Mouse (Mus musculus): ENCODE measurements around the gene Mgp.
A peak's percentile ranks its signal among the peaks of the same experiment; 100 is the strongest.
"Not testable (repeated sequence)": the region's sequence is repeated elsewhere in the genome, so short reads cannot be mapped to it uniquely, and the experiment has no call there.

The Mgp gene

DNA sequence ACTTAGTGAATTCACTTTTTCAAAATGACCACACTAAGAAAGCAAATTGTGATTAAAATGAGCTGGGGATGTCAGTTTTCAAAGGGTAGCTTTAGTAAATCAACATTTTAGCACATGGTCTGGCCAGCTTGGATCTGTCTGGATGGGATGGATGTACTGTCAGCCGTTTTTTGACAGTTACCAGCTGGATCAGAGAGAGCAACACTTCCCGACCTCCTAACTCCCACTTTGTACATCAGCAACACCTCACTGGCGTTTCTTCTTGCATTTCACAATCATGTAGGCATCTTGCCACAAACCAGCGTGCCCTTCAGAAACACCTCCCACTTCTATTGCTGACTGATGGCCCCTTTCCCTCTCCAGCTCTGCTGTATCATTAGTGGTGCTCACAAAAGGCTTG, 22.6 kb upstream of the Mgp start:
- DNase-seq (ENCODE audit: low read depth, low spot score): no peak

DNA sequence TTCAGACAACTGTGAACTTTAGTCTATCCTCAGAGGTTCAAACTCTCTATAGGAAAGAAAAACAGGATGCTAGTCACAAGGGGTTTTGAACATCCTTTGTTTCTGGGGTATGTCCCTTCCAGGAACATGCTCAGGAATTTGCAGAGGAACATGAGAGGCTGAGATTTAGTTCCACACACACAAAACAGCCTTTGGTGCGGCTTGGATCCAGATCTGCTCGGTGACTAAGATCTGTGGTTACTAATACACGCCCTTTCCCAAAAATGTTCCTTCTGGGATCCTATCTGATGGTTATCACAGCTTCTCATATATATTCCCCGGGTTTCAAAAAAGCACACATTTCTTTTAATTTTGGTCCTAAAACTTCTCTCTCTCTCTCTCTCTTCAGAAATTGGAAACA, 22.2 kb upstream of the Mgp start:
- no peak for DNase-seq (ENCODE audit: low read depth, low spot score)

DNA sequence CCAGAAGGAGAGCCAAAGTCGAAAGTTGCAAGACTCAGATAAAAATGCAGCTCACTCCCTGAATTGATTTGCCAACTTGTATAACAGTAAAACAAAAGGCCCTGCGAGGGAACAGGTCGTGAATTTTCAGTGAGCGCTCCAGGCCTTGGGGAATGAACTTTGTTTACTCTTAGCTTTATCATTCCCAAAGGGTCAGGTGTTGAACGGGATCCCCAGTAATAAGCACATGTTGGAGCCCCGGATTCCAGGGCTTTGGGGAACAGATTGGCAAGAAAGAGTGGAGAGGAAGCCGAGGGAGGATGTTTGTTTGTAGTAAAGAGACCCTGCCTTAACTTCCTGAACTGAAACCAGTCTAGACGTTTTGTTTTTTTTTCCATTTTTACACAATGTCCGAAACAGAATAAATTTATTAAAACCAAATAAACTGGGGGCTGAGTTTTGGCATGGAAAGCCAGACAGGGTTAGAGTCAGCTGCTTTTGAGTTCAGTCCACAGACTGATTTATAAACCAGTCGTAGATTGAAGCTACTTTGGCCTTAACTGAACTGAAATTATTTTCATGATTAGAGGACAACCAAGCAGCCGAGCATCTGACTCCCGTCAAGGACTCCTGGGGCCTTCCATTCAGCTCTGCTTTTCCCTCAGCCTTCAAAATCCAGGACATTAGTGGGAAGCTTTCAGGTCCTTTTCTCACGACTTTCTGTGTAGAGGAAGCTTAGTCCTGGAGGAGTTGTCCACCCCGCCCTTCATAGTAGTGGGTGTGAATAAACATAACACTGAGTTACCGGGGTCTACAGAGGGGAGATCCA, 19.1 kb upstream of the Mgp start:
- DNase-seq (ENCODE audit: low read depth, low spot score): no peak

DNA sequence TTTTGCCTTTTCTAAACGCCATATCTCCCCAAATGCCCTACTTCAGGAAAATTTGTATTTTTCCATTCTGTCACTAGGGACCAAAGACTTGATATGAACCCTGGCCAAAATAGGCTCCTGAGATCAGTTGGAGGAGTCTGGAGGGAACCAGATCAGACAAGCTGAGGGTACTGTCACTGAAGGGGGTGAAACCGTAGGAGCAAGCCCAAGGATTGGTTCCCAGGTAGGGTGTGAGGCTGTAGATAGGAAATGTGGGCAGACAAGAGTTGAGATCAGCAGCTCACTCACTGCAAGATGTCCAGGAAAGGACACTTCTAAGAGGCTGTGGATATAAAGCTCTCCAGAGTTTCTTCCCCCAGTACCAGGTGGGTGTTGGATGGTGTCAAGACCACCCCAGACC, 16.4 kb upstream of the Mgp start:
- DNase-seq (ENCODE audit: low read depth, low spot score): no peak

DNA sequence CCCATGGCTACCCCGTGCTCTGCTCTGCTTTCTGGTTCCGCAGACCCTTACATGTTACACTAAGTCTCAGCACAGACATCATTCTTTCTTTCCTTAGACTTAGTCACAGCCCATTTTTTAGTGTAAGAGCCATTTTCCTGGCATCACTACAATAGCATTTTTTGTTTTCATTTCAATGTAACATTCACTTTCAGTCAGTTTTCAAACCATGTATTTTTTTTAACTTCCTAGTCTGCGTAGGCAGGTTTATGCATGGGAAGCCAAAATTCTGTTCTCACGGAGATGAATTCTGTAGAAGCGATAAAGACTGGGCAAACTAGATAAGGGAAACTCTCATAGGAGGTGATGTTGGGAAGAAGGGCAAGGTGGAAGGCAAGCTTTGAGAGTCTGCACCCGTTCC, 13.9 kb upstream of the Mgp start:
- DNase-seq (ENCODE audit: low read depth, low spot score): no peak

DNA sequence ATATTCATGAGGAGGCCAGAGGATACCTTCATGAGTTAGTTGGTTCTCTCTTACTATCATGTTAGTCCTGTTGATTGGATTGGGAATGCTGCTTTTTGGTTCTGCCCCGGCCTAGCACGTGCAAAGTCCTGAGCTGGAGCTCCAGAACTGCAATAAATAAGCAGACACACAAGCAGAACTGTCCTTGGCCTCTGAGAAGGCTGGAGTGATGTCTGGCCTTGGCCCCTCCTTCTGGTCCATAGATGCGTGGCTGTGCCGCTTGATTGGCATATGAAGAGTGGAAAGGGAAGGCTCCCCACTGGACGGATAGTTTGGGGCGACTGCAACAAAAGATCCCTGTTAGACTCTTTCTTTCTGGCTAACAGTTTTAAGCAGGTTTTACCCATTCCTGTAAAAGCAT, 13.4 kb upstream of the Mgp start:
- no peak for DNase-seq (ENCODE audit: low read depth, low spot score)

DNA sequence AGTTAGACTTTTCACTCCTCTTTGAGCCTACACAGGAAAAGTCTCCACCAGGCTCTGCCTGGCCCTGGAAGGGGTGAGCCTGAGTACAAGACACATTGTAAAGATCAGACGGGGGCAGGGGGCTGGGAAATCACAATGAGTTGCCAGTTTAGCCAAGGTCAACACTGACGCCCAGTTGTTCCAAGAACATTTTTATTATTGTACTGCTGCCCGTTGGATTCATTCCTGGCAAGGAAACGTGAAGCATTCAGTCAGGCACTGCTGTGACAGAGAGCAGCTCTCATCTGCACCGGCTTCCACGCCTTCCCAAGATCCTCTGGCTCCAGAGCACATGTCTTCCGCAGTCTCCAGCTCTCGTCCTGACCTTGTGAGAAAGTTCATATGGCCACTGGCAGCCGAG, 12.2 kb upstream of the Mgp start:
- no peak for DNase-seq (ENCODE audit: low read depth, low spot score)

DNA sequence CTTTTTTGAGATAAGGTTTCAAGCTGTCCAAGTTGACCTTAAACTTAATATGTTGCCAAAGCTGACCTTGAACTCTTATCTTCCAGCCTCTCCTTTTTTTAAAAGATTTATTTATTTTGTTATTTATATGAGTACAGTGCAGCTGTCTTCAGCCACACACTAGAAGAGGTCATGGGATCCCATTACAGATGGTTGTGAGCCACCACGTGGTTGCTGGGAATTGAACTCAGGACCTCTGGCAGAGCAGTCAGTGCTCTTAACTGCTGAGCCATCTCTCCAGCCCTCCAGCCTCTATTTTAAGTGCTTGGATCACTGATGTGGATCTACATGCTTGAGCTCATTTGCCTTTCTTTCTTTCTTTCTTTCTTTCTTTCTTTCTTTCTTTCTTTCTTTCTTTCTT, 9.1 kb upstream of the Mgp start:
- DNase-seq (ENCODE audit: low read depth, low spot score): not testable (repeated sequence)

DNA sequence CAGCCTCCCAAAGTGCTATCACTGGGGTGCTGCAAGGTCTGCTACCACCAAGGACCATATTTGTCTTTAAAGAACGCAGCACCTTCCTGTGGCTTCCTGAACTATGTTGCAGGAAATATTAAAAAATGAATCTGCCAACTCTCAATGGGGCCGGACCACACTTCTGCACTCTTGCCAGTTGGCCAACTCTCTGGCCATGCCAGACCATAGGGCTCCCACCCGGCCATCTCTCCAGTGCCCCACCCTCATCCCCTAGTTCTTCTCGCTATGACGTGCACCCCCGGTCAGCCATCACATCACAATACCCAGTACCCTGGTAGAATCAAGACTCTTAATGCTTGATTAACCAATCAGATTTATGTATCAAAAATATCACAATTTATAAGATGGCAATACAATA, 8.3 kb upstream of the Mgp start:
- no peak for DNase-seq (ENCODE audit: low read depth, low spot score)

DNA sequence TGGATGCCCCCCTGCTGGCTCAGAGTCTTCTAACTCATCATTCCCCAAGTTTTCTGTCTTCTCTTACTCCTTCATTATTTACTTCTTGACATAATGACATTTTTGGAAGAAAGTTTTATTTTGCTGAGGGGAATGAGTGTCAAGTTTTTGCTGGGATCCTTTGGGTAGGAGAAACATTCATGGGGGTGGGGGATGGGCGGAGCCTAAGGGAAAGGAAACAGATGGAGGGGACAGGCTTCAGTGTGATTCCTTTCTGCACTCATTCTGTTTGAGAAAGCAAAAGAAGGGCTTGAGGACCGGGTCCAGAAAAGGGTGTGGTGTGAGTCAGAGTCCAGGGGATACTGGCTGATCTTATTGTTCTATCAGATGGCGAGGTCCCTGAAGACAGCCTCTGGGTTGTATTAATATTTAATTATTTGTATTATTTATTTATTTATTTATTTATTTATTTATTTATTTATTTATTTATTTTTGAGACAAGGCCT, 7.8 kb upstream of the Mgp start:
- DNase-seq (ENCODE audit: low read depth, low spot score): no peak

DNA sequence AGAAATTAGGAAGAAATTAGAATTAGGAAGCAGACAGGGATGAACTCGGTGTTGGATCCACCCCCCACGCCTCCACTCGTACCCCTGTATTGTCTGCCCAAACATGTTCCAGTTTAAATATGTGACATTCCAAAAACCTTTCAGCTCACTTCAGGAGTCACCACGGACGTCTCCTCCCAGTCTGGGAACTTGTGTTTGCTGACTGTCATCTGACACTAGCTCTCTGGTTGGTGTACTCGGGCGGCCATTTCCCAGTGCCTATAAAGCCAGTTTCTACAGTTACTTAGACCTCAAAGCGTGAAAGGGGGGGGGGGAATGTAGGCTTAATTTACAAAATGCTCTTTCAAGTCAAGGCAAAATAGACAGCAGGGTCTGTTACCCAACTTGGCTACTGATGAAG, 6.1 kb upstream of the Mgp start:
- no peak for DNase-seq (ENCODE audit: low read depth, low spot score)

DNA sequence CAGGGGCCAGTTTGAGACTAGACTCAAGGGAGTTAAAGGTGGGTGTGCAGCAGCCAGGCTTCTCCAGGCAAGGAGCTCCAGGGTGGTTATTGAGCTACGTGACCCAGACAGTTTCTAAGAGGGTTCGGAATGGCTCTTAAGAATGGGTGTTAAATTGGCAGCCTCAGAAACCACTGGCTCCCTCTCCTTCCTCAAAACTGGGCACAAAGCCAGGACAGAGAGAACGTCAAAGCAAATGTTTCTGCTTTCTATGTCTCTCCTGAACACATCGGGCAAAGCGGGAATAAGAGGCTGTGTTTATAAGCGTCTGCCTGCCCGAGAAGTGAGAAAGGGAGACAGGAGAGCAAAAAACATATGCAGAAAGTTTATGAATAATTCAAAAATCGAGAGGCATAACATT, 1.0 kb downstream of the Mgp start:
- DNase-seq (ENCODE audit: low read depth, low spot score): no peak

DNA sequence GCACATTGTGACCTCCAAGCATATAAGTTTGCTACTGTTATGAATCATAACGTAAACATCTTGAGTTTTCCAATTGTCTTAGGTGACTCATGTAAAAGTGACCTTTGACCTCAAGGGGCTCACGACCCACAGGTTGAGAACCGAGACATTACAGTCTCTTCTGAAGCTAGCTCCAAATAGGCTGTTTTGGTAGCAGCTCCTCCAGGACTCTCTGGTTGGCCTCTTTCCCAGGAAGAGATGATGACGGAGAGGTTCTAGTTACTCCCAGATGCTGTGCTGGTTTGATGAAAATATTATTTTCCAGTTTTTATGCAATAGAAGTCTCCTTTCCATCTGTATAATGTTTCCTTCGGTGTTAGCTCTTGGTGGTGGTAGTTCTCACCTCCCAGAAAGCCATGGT, 6.7 kb downstream of the Mgp start:
- DNase-seq (ENCODE audit: low read depth, low spot score): no peak

DNA sequence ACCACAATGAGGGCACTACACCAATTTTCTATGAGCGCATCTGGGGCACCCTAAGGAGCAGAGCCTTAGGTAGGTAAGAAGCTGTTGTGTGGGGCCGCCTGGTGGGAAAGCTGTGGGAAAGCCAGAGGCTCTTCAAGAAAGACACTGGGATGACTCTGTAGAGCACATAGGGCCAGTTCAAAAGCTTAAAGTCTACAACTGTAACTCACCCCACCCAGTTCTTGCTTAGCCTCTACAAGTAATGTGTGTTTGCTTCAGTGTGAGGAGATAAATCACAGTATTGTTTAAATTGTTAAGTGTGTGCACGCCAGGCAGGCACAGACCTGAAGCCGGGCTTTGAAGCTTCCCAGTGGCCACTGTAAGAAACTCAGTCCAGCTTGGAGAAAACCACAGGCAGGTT, 9.5 kb downstream of the Mgp start:
- DNase-seq (ENCODE audit: low read depth, low spot score): no peak

DNA sequence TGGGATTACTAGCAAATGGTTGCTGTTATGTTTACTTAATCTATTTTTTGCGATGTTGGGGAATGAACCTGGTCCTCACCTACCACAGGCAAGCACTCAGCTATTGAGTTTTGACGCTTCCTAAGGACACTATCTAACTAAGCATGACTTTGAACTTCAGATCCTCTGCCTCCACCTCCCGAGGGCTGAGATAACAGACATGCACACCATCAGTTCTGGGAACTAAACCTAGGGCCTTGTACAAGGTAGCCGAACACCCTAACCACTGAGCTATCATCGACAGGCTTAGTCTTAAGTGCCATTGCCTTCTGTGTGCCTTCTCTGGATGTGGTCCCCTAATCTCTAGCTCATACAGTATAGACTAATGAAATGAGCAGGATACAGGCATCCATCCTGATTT, 10.3 kb downstream of the Mgp start:
- no peak for DNase-seq (ENCODE audit: low read depth, low spot score)

DNA sequence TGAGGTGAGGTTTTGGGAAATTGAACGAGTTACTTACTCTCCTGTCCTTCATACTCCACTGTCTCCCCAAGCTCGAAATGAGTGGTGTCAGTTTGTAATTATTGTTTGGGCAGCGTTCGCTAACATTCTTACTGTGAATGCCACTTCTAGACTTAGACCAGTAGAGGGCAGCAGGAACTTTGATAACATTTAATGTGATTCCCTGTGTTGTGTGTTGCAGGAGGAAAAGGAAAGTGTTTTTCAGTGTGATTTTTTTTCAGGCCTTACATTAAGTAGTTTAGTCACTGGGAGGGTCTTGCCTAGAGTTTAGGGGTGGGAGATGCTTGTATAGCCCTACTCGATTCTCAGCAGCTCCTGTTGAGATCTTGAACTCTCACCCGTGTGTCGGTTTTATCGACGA, 14.6 kb downstream of the Mgp start:
- DNase-seq (ENCODE audit: low read depth, low spot score): peak; percentile 61

DNA sequence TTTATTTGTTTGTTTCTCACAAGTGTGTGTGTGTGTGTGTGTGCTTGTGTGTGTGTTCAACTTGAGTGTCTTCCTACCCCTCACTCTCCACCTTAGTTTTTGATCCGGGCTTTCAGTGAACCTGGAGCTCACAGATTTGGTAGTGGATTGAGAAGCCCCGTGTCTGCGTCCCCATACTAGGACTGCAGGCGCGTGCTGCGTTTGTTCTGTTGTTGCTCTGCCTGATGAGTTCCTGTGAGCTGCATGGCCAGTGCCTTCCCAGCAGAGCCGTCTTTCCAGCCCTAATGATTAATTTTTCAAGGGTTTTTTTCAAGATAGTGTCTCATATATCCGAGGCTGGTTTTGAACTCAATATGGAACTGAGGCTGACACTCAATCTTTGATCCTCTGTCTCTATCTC, 17.2 kb downstream of the Mgp start:
- no peak for DNase-seq (ENCODE audit: low read depth, low spot score)

DNA sequence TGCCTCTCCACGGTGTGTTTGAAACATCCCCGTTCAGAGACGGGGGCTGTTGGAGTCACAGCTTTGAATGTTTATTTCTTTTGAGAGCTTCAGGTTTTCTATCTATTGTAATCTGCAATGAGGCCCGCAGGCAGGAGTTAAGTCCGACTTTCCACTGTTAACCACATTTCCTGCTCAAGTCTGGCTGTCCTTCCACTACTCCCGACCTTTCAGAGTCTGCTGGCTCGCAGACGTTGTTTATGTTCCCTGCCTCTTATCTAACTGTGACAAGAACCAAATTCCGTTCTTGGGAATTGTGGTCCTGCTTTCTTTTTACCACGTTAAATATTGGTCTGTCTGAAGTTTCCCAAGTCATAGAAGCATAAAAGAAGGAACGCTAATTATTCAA, 17.8 kb downstream of the Mgp start:
- DNase-seq (ENCODE audit: low read depth, low spot score): no peak

DNA sequence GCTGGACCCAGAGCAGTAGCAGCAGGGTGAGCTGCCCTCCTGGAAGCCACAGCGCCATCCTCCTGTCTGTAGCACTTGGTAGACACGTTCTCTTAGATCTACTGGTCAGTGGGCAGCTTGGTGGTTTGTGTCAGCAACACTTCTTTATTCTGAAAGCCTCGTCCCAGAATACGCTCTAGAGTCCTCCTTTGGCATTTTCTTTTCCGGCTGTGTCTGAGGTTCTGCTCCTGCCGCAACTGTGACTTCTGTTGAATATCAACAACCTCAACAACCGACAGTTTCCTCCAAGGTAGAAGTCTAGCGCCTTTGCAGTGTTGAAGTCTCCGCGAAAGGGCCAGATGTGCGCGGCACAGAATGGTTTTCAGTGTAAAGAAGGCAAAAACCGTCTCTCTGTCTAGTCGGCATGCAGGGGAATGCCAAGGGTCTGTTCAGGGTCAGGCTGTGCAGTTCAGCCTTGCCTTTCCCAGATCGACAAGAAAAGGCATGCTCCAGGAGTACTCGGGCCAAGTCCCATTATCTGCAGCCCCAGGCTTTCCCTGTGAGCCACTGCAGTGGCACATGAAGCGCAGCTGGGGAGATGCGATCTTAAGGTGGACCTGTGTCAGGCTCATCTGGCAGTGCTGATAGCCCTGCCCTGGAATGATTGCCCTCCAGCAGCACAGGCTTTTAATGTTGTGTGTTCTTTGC, 18.3 kb downstream of the Mgp start, which contains the start of gene Art4:
TSS of gene Art4 (minus strand) at position 548 of the 687 bp plus-strand sequence.
- no peak for DNase-seq (ENCODE audit: low read depth, low spot score)

DNA sequence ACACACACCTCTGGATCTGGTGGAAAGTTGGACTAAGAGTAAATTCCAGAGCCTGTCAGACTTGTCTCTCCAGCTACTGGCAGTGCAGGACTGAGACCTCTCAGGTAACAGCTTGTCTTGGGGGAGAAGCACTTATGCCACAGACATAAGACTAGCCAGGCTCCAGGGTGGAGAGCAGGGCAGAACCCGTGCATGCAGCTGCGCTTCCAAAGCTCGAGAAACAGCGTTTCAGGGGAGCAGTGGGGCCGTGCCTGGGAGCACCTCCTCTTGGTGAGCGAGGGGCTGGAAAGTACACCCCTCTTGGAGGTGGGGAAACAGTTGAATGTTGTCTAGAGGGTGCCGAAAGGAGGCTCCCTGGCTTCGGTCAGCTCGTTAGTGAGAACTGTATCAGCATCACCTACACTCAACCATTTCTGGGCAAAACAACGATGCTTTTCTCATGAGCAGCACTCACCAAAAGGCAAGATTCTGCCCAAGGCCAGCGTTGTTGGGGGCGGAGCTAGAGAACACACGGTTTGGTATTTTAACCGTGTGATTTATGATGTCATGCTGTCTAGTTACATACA, 19.5 kb downstream of the Mgp start:
- DNase-seq (ENCODE audit: low read depth, low spot score): no peak

DNA sequence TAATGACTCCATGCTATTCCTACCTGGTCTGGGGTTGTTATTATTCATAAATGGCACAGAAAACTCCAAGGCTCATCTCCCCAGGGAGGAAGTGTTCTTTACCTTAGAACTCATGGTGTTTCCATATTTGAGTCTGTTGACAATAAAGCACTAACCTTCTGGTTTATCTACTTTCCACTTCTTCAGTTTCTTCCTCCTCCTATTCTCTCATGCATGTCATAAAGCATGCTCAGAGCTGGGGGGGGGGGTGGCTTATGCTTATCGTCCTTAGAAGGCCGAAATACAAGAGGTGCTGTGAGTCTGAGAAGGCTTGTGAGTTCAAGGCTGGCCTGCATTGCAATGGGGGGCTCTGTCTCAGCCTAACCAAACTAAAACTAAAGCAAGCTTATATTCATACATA, 20.4 kb downstream of the Mgp start:
- DNase-seq (ENCODE audit: low read depth, low spot score): peak; percentile 68

DNA sequence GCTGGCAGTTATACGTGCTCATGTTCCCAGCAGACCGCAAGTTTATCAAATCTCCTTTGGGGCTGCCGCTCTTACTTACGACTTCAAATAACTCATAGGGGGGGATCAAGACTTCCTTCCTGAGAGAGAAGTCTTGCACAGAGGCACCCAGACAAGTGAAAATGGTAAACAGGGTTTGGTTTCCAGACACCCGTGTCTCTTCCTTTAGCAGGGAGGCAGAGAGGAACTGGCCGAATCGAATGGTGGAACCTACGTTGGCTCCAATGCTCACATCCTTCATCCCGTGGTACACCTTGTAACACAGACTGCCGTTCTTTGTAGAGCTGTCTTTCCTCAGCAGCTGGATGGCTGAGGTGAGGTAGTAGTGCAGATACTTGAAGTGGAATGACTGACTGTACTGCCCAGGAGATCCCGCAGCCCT, 21.3 kb downstream of the Mgp start:
- no peak for DNase-seq (ENCODE audit: low read depth, low spot score)

DNA sequence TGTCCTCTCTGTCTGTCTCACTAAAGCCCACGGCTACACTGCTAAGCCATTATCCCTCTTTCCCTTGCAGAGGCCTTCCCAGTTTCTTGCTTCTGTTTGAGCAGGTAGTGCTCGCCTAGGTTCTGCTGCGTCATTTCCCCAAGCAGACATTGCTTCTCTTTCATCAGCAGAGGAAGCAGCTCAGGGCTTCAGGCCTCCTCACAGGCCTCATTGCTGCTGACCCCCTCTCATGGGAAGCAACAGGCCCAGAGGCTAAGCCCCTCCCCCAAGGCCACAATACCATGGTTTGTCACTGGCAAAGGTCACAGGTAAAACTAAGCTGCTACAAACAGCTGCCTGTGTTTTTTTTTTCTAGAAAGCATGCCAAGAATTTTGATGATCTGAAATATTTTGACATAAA, 22.9 kb downstream of the Mgp start:
- no peak for DNase-seq (ENCODE audit: low read depth, low spot score)
